ENCODE assay signal across 15 mouse cellular contexts in genomic region chr11:74493172-74493862, GRCm38 (mm10).
A peak's percentile ranks its signal among the peaks of the same experiment; 100 is the strongest.
DNase-seq lines count a peak whose midpoint lies in the region; ATAC-seq and TF ChIP-seq lines count a peak whose summit lies in the region.
"Had no signal": no experiment of that assay in that cellular context is flagged by ENCODE, and none has a peak within 500 bp of the region (broad histone marks: within the 10 kb centered on the region; RNA-seq: fewer than 3 reads in every experiment).

No protein-coding gene starts in this region.

- no peak; the same call in 1 of the 2 replicates for ATAC-seq in heart, embryonic 14.5 days (ENCODE audit: insufficient number of reproducible peaks, insufficient read depth, low FRiP score, low read depth)

- no peaks in the 10 kb centered on the region for H3K36me3 ChIP-seq in heart, embryonic 14.5 days (ENCODE audit: control insufficient read depth, insufficient read depth, low read length)
- no peaks in the 10 kb centered on the region for H3K36me3 ChIP-seq in small intestine, adult 2 months (ENCODE audit: control insufficient read depth, insufficient read depth, low read length)
- H3K36me3 ChIP-seq: neural tube, embryonic 13.5 days had no signal

- no peak for TF ChIP-seq POLR2A in lung, adult 2 months (IDR thresholded peaks at IDR 0.05; ENCODE audit: borderline replicate concordance, extremely low read depth, low read depth, low read length)
- TF ChIP-seq POLR2A in small intestine, adult 2 months (IDR thresholded peaks at IDR 0.05; ENCODE audit: low read depth, low read length): no peak

- H3K9ac ChIP-seq in heart, embryonic 14.5 days (ENCODE audit: low read length): peak overlapping the region; percentile 16; the same call in 1 of the 2 replicates
- H3K9ac ChIP-seq: hindbrain, embryonic 14.5 days; neural tube, embryonic 13.5 days had no signal

- TF ChIP-seq CTCF in lung, adult 2 months (IDR thresholded peaks at IDR 0.05; ENCODE audit: insufficient read depth, low read length): no peak
- no peak for TF ChIP-seq CTCF in small intestine, adult 2 months (IDR thresholded peaks at IDR 0.05; ENCODE audit: extremely low read depth, insufficient read length, insufficient replicate concordance, low read depth, low read length)

- H3K4me3 ChIP-seq in heart, embryonic 14.5 days (ENCODE audit: control insufficient read depth in 1 of 2, insufficient read depth in 1 of 2, low read depth in 1 of 2, low read length in 2 of 2): no peak overlapping the region
- peak overlapping the region; percentile 52 for H3K4me3 ChIP-seq in lung, adult 2 months (replicated peaks; ENCODE audit: extremely low read depth, low read depth, low read length)
- no peak overlapping the region for H3K4me3 ChIP-seq in small intestine, adult 2 months (ENCODE audit: low read depth, low read length)
- H3K4me3 ChIP-seq: neural tube, embryonic 13.5 days had no signal

- H3K4me1 ChIP-seq in heart, embryonic 14.5 days (ENCODE audit: control insufficient read depth in 2 of 2, insufficient read depth in 2 of 2, low read length in 2 of 2): peaks cover 14 to 19% of the 10 kb centered on the region in 2 experiments
- H3K4me1 ChIP-seq in lung, adult 2 months (ENCODE audit: control insufficient read depth, insufficient read depth, low read length): peaks cover 4% of the 10 kb centered on the region
- H3K4me1 ChIP-seq in small intestine, adult 2 months (ENCODE audit: control insufficient read depth, insufficient read depth, insufficient read length, low read length): peaks cover 17% of the 10 kb centered on the region
- H3K4me1 ChIP-seq: neural tube, embryonic 13.5 days had no signal

- no peaks in the 10 kb centered on the region for H3K27me3 ChIP-seq in heart, embryonic 14.5 days (ENCODE audit: control insufficient read depth, insufficient read depth, low read length)
- H3K27me3 ChIP-seq in small intestine, adult 2 months (ENCODE audit: control insufficient read depth, insufficient read depth, low read length): no peaks in the 10 kb centered on the region
- H3K27me3 ChIP-seq: neural tube, embryonic 13.5 days had no signal

- peak overlapping the region in 1 of 2 experiments; percentile 26; a peak in 1 of 4 replicates for H3K27ac ChIP-seq in heart, embryonic 14.5 days (replicated peaks in 1 of 2; ENCODE audit: control insufficient read depth in 1 of 2, insufficient read depth in 1 of 2, low read depth in 2 of 2, low read length in 2 of 2)
- H3K27ac ChIP-seq in small intestine, adult 2 months (ENCODE audit: insufficient read depth, low read depth, low read length): peak overlapping the region; percentile 48
- H3K27ac ChIP-seq: hindbrain, embryonic 14.5 days; neural tube, embryonic 13.5 days had no signal

- intact Hi-C loops in heart, postnatal 25 days (cut with DNase I): no loop called here

- peak; percentile 48 to 59 for DNase-seq in heart, adult 18-20 months
- DNase-seq in heart, postnatal 25 days (ENCODE audit: low spot score): no peak
- DNase-seq in lung, adult 2 months: peak; percentile 16
- DNase-seq in retina, postnatal 1 day: no peak
- no peak for DNase-seq in cerebellum, postnatal 4 days (ENCODE audit: low spot score in 2 of 2)
- no peak for DNase-seq in testis, postnatal 10 days (ENCODE audit: low spot score)
- DNase-seq: adrenal gland, postnatal 25 days; cerebellum, adult 8-10 months; kidney, postnatal 4 days; thymus, postnatal 4 days had no signal

- H3K9me3 ChIP-seq in heart, embryonic 14.5 days (ENCODE audit: control insufficient read depth, low read length): no peaks in the 10 kb centered on the region
- H3K9me3 ChIP-seq: neural tube, embryonic 13.5 days had no signal

- WGBS in heart, embryonic 14.5 days: 43% methylated on average over 11 of the region's 11 CpGs
- 27% methylated on average over 11 of the region's 11 CpGs for WGBS in lung, adult 2 months
- WGBS in small intestine, adult 2 months: 33% methylated on average over 11 of the region's 11 CpGs

- H3K4me2 ChIP-seq in heart, embryonic 14.5 days (ENCODE audit: low read length): peak overlapping the region; percentile 41
- H3K4me2 ChIP-seq: hindbrain, embryonic 14.5 days; midbrain, embryonic 11.5 days; neural tube, embryonic 13.5 days had no signal

Comparison
In these comparisons a context has a peak if more than half of its experiments do, and no peak if none do; other contexts are left out.
1. DNase-seq: peak in heart, adult 18-20 months (2 of 2) and lung, adult 2 months (single experiment); none in heart, postnatal 25 days (single experiment), retina, postnatal 1 day (single experiment), cerebellum, postnatal 4 days (0 of 2) and testis, postnatal 10 days (single experiment).